Mouse (Mus musculus) megakaryocyte-erythroid progenitor cell, adult 5-6 weeks (primary cell): ENCODE measurements around the gene Gm5134. TPM values are rescaled to one million over a fixed set of nuclear protein-coding genes. Genes with fewer than 3 reads are reported as not detected.
A peak's percentile ranks its signal among the peaks of the same experiment; 100 is the strongest.

Source experiments
- ATAC-seq: replicated peaks from 2 replicates; pipeline ENCODE4 v1.8.0; 2016; ENCODE audit warnings: mild to moderate bottlenecking, inconsistent platforms; ENCODE audit not compliant: severe bottlenecking, poor library complexity, low FRiP score, low TSS enrichment
- total RNA-seq, 2 experiments: library from RNA; stranded (forward) in 1 of 2; stranded (reverse) in 1 of 2; fragments of 200-1000, 215-1000 nt in 1 of 2; fragments of >200 nt in 1 of 2; fragmentation: Nextera tagmentation in 1 of 2; gene quantifications; 2 replicates each; pipeline ENCODE4 v1.2.3; 2014 to 2017

Gm5134 gene
- total RNA-seq, 2 experiments from 2014 or later: 1.4 TPM; not detected in 1

DNA sequence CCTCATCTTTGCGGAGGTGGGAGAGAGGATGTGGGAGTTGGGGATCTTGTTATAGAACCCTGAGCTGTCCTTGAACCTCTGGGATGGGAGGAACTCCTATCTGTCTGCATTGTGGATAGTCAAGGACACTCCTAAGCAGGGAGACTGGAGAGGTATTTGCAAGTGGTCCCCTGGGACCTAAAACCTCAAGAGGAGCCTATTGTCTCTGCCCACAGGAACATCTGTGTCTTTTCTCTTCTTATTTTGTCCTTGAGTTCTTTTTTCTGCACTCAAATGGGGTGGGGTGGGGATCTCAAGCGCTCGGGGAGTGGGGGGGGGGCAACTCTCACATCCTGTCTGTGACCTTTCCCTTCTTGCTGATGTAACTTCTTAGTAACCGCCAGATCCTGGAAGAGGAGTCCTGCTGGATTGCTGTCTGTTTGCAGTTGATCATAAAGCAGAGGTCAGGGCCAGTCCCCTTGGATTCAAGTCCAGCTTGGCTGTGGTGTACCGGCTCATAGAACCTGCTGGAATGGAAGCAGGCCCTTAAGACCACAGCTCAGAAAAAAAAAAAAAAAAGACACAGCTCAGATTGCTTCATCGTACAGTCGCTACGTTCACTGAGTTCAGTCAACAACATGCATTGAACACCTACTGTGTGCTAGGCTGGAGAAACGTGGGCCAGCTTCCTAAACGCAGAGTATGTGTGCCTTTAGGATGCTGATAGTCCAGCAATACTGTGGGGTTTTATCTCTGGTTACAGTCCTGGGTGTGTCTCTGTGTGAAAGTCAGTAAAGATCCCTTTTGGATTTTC, 16.3 kb upstream of the Gm5134 start:
- ATAC-seq: 0 out of 2 replicates have a peak, but pooled peaks have one; percentile 16

DNA sequence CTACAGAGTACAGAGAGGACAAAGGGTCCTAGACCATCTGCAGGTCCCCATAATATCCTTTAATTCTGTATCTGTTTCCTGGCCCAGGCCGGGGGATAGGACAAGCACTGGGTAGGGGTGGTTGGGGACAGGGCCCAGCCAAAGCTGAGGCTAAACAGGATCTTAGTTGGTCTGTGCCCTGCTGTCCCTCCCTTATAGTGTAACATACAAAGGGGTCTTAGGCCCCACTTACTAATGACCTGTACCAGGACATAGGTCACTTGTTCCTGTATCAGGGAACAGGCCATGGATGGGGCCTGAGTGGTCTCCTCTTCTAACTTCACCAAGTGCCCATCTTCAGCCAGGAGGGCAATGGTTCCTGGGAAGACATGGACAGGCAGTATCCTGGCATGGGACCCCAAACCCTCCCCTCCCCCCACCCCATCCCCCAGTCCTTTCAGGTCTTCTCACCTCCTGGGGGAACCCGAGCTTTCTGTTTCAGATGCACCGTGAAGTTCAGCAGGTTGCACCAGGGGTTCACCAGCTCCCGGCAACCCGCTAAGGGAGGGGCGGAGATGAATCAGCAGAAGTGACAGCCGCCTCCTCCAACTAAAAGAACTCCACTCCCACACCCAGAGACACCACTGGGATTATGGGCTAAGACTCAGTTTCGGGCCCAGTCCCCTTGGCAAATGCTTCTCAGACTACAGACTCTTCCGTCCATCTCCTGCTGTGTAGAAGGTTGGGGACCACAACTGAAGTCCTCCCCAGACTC, 14.7 kb upstream of the Gm5134 start:
- peak; percentile 51; the same call in 1 of the 2 replicates for ATAC-seq

DNA sequence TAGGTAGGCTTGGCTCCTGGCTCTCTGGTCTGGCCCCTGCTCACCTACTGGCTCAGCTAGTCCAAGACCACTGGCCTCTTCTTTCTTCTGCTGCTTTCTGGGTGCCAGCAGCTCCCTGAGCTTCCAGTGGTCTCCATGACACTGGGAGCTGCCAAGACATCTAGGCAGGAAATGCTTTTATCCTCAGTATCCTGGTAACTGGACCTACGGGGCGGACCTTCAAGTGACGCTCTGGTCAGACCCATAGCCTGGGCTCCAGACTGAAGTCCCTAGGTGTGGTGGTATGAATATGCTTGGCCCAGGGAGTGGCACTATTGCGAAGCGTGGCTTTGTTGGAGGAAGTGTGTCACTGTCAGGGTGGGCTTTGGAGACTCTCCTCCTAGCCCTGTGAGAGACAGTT, 13.8 kb upstream of the Gm5134 start, which contains the start of gene Gm867:
TSS of gene Gm867 (minus strand) at position 153 of the 400 bp plus-strand sequence.
- no peak for ATAC-seq

DNA sequence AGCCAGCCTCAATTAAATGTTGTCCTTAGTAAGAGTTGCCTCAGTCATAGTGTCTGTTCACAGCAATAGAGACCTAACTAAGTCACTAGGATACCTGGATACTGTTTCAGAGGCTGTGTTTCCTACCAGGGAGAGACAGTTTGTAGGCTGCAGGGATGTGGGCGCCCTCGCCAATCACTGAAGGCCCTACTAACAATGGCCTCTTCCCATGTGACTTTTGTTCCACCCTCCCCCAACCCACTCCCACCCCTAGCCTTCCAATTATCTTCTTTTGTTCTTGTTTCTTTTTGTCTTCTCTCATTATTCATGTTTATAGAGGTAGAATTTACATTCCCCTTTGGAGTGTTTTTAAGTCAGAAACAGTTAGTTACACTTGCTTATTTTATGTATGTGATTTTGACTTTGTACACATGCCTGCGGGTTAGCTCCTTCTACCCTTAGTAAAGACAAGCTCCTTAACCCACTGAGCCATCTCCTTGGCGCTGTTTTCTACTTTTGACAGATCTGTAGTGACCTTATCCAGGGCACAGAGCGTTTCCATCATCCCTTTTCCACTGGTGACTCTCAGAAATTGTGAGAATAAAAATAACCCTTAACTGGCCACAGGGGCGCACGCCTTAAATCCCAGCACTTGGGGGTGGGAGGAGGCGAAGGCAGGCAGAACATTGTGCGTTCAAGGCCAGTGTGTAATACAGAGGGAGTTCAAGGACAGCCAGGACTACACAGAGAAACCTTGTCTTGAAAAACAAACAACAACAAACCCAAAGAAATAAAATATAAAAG, 13.1 kb upstream of the Gm5134 start:
- no peak for ATAC-seq

DNA sequence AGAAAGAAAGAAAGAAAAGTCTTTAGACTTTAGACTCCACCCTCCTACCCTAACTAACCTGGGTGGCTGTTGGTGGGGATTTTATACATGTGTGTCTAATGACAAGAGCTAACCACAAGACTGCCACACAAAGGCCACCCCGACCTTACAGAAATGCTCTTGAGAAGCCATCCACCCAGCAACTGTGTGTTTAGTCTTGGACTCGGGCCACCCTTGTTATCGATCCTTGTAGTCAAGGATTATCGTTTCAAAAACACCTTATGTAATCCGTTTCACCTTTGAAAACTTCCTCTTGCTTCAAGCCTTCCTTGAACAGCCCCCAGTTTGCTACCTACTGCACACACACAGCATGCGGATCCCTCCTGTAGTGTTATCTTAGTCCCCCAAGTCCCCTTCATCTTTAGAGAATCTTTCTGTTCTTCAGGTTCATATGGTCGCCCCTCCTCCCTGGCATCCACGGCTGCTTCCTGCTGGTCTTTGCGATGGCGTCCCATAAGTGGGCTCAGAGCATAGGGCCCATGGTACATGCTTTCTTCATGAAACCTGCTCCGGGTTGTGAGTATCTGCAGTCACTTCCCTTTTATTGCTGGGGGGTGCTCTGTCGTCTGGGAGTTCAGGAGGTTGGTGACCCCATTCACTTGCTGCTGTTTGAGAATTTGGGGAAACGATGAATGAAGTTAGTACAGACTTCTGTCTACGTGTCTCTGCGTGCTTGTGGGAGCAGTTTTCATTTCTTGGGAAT, 11.4 kb upstream of the Gm5134 start, which contains the start of gene Vpreb3:
TSS of gene Vpreb3 (plus strand) at position 322 of the 742 bp plus-strand sequence.
- ATAC-seq: no peak; the same call in 1 of the 2 replicates

DNA sequence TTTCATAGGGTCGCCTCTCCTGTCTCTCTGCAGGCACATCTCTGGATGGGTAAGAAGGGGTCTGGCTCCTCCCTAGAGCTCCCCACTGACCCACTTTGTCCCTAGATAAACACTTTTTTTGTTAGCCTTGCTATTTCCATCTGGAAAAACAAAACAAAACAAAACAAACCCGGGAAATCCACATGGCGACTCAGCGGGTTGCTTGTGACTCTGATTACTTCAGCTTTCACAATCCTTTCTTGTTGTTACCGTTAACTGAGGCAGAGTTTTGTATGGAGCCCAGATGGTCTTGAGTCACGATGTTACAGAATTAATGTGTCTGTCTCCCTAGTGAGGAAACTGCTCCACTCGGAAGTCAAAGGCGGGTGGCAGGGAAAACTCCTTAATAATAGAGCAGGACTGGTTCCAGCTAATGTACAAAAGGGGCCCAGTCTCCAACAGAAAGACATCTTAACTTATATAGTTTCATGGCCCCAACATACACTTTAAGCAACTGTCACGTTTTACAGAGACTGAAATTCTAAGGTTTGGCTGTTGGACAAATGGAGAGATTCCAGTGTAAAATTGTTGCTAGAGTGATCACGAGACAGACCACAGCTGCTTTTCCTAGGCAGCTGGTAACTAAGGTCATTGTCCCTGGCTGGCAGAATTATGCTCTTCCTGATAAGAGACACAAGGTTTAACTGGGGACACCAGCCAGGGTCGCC, 10.1 kb upstream of the Gm5134 start:
- no peak for ATAC-seq

DNA sequence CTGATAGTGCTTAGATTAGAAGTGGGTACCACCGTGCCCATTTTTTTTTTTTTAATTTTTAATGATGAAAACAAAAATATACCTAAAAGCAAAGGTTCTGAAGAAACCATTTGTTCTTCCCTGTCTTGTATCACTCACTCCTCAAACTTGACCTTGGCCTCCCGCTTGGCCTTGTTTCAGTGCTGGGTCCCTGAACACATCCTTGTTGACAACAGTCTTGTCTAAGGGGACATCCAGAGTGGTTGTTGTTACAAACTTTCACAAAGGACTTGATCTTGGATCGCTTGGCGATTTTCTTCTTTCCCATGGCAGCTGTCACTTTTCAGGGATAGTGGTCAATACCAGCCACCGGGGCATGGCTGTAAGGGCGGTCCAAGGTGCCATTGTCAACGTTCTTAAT, 9.1 kb upstream of the Gm5134 start:
- no peak for ATAC-seq

DNA sequence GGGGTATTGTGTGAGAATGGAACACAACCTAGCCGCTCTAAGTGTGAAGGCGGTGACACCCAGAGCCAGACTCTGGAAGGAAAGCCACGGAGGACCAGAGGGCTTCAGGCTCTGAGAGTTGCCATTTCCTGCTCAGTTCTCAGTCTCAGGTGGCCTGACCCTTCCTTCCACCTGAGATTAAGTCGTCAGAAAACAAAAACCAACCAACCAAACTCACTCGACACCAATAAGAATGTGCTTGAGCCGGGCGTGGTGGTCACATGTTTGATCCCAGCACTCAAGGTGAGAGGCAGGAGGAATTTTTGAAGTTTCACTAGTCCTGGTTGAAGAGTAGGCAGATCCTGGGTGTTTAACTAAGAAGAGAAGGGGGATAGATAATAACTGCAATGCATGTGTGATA, 8.4 kb upstream of the Gm5134 start:
- ATAC-seq: no peak

DNA sequence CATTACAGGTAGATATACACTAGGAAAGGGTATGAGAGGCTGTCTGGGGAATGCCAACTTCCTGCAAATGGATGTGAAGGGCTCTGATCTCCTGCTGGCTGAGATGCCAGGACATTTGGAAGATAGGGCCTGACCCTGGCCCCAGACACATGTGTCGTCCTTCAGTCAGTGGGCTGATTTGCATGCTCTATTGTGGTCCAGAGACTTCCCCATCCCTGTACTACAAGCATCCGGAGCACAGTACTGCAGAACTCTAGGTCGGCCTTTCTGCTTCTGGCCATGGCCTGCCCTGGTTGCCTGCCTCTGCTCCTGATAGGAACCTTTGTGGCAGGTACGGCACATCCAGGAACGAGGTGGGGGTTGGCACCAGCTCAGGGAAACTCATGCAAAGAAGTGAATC, 6.2 kb upstream of the Gm5134 start:
- no peak for ATAC-seq

DNA sequence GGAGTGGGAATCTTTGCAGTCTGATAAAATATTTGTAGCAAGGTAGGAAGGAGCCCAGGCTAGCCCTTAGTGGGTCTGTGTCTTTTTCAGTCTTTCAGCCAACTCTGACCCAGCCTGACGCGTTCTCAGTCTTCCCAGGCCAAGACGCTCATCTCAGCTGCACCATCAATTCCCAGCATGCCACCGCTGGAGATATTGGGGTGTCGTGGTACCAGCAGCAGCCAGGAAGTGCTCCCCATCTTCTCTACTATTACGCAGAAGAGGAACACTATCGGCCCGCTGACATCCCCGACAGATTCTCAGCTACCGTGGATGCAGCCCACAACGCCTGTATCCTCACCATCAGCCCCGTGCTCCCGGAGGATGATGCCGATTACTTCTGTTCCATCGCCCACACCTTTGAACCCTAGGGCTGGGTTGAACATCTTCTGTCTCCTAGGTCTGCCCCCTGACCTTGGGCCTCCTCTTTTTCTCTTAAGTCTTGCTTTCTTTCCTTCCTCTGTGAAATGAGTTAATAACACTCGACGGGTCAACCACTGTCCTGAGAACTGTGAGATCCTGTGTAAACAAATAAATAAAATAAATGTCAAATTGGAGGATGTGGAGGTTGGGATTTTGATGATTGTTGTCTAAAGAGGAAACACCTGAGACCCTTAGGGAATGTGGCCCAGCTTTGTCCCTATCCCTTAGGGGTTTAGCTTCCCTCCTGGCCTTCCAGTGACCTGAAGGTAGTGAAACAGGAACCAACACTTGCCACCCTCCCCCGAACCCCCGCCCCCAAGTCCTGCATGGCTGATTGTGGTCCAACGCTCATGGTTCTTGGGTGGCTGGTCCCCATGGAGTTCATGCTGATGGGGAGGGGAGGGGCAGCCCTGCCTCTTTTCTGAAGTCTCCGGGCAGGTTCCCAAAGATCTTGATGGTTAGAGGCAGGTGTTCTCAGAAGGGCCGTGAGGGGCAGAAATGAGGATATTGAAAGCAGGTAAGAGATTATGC, 5.0 kb upstream of the Gm5134 start:
- no peak for ATAC-seq

DNA sequence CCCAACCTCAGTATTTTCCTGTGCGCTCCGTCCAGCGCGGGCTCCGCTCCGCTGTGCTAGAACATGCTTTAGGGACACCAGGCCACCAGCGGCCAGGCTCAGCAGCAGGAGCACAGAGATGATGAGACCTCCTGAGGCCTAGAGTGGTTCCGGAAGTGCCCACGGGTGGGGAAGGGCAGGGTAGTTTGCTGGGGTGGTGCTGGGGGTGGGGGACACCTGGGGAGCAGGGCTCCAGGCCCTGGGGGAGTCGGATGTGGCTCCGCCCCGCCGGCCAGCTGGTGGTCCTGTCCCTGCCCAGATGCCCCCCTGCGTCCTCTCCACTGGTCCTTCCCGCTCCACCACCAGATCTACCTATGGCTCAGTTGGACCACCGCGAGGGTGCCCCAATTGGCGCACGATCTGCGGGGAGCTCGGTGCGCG, 3.5 kb upstream of the Gm5134 start:
- ATAC-seq: no peak

DNA sequence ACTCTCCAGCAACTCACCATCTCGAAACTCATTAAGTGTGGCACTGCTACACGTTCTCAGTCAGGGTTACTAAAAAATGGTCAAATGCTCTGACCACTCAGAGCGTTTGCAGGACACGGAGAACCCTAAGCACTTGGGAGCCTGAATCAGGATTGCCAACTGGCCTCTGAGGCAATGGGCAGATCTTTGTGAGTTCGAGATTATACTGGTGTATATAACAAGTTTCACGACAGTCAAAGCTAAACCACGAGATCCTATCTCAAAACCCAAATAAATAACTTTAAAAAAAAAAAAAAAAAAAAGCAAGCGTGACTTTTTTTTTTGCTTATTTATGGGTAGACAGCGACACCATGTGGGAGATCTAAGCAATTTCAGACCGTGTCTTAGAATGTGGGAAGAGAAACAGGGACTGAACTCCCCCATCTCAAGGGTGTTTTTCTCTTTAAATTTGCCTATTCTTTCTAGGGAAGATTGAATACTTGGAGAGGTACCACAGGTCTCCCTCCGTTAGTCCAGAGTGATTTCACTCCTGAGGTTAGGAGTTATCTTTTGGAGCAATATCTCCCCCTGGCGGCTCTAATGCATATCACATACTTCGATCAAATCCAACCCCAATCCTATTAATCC, 2.8 kb upstream of the Gm5134 start:
- ATAC-seq: peak; percentile 37; the same call in 1 of the 2 replicates

DNA sequence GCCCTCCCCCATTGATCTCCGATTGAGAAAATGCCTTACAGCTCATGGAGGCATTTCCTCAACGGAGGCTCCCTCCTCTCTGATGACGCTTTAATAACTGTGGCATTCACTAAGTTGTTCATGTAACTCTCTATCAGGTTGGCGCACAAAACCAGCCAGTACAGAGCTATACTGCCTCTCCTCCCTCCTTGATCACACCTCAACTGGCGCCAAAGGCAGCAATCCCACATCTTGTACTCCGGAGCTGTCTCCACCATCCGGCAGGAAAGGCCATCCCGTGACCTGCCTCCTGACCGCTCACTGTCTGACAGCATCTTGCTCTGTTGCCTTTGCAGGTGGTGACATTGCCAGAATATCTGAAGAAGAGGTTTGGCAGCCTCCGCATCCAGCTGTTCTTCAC, 19.5 kb downstream of the Gm5134 start:
- no peak for ATAC-seq

DNA sequence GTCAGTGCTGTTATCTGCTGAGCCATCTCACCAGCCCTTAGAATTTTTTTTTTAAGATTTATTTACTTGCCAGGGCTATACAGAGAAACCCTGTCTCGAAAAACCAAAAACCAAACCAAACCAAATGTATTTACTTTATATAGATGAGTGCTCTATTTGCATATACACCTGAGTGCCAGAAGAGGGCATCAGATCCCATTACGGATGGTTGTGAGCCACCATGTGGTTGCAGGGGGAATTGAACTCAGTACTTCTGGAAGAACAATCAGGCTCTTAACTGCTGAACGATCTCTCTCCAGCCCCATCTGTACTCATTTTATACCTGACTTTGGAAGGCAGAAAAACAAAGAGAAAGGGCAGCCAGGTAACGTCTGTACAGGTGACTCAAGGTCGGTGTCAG, 20.9 kb downstream of the Gm5134 start:
- ATAC-seq: peak; percentile 37; the same call in 1 of the 2 replicates

DNA sequence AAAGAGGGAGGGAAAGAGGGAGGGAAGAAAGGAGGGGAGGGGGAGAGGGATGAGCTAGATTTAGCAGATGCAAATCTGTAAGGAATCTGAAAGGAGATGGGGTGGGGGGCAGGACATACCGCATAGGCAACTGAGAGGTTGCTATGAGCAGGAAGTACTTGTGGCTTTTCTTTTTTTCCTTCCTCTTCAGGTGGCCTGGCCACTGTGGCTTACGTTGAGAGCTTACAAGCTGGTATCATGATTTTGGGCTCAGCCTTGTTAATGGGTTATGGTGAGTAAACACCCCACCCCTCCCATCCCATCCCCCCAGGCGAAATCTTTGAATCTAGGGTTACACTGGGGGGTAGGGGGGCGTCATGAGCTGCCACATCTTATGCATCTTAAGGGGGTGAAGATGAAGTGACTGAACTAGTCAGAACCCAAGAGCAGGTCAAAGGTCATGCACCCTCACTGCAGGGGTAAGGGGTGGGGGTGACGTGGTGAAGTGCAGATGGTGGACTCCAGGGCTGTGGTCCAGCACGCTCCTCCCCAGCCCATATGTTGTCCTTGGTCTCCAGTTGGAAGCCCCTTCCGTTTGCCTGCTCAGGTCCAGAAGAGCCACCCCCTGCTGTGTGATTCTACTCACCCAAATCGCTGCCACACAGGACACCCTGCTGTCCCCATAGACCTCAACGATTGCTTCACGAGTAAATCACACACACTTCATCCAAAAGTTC, 24.0 kb downstream of the Gm5134 start:
- ATAC-seq: no peak

DNA sequence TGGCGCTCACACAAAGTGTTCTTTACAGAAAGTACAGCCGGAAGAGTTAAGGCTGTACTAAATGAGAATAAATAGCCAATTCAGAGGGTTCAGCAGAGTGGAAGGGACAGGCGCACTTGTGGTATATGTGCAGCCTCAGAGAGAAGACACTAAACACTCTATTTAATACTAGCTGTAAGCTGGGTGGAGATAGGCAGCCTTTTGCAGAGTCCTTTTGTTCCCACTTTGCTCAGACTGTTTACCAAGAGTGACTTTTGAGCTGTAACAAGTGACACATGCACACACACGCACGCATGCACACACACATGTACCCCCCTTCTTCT, 24.5 kb downstream of the Gm5134 start:
- ATAC-seq: no peak

DNA sequence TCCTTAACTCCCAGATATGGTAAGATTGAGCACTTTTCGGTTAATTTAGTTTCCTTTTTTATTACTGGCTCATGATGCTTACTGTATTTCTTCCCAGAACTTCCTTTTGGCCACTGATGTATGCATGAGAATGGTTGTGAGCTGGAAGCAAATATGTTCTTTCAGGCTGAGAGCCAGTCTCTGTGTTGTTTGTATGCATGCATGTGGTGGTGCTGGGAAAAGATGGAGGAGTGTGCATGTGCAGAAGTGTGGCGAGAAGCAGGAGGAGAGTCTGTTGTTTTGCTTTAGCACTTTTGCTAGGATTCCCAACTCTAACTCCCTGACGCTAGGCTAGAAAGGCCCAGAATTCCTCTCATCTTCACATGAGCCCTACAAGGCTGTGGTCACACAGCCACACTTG, 25.1 kb downstream of the Gm5134 start:
- no peak for ATAC-seq
